Mouse (Mus musculus) midbrain, embryonic 11.5 days (tissue): ENCODE results near the gene Fgfr4. TPM values are rescaled to one million over a fixed set of nuclear protein-coding genes. Genes with fewer than 3 reads are reported as not detected.
A peak's percentile ranks its signal among the peaks of the same experiment; 100 is the strongest.

ENCODE experiments used
- ATAC-seq: fragments of 200-750 bp; cut with Nextera tagmentation; 2 replicates; pipeline ENCODE4 v1.8.0; 2017; ENCODE audit warnings: moderate TSS enrichment, moderate library complexity; ENCODE audit not compliant: low FRiP score
- DNase-seq: peaks from one replicate; pipeline ENCODE4 v3.0.0; 2015; ENCODE audit warnings: low spot score; ENCODE audit errors: missing footprints
- H3K27ac ChIP-seq: fragments of 300-500 bp; sonication (generic); 2 replicates; pipeline ENCODE4 v1.5.1; 2014; ENCODE audit warnings: low read depth, low read length
- H3K27me3 ChIP-seq: fragments of 300-500 bp; sonication (generic); 2 replicates; pipeline ENCODE4 v1.6.1; 2014; ENCODE audit warnings: mild to moderate bottlenecking, low read length, moderate library complexity, mixed read lengths; ENCODE audit not compliant: control insufficient read depth, insufficient read depth
- H3K36me3 ChIP-seq: fragments of 300-500 bp; sonication (generic); 2 replicates; pipeline ENCODE4 v1.6.1; 2014; ENCODE audit warnings: mild to moderate bottlenecking, low read length, moderate library complexity, mixed read lengths; ENCODE audit not compliant: control insufficient read depth, insufficient read depth
- H3K4me1 ChIP-seq: fragments of 300-500 bp; sonication (generic); 2 replicates; pipeline ENCODE4 v1.6.1; 2014; ENCODE audit warnings: low read length; ENCODE audit not compliant: control insufficient read depth, insufficient read depth
- H3K4me2 ChIP-seq: fragments of 300-500 bp; sonication (generic); 2 replicates; pipeline ENCODE4 v1.6.1; 2014; ENCODE audit warnings: mild to moderate bottlenecking, moderate library complexity
- H3K4me3 ChIP-seq: fragments of 300-500 bp; sonication (generic); 2 replicates; pipeline ENCODE4 v1.5.1; 2014; ENCODE audit warnings: low read depth, low read length
- H3K9ac ChIP-seq: fragments of 300-500 bp; sonication (generic); 2 replicates; pipeline ENCODE4 v1.6.1; 2014; ENCODE audit warnings: low read length
- H3K9me3 ChIP-seq: fragments of 300-500 bp; sonication (generic); 2 replicates; pipeline ENCODE4 v1.6.1; 2016; ENCODE audit warnings: low read length; ENCODE audit not compliant: control insufficient read depth
- WGBS: fragments of 180-500 bp; shearing (Covaris S2); extraction: QIAGEN DNeasy Blood & Tissue Kit; methylation state at CpG from one replicate; pipeline ENCODE4 v1.1.7; 2014; 5-methylcytosine and 5-hydroxymethylcytosine counted together
- polyA plus RNA-seq: library from polyadenylated mRNA; unstranded; fragments of >200 nt; fragmentation: Nextera tagmentation; extraction: Ambion mirVana; gene quantifications from 2 replicates; pipeline ENCODE4 v1.2.1, GENCODE M21; 2014

The Fgfr4 gene
- 0.18 and 0.33 TPM in 2 replicates for polyA plus RNA-seq

DNA sequence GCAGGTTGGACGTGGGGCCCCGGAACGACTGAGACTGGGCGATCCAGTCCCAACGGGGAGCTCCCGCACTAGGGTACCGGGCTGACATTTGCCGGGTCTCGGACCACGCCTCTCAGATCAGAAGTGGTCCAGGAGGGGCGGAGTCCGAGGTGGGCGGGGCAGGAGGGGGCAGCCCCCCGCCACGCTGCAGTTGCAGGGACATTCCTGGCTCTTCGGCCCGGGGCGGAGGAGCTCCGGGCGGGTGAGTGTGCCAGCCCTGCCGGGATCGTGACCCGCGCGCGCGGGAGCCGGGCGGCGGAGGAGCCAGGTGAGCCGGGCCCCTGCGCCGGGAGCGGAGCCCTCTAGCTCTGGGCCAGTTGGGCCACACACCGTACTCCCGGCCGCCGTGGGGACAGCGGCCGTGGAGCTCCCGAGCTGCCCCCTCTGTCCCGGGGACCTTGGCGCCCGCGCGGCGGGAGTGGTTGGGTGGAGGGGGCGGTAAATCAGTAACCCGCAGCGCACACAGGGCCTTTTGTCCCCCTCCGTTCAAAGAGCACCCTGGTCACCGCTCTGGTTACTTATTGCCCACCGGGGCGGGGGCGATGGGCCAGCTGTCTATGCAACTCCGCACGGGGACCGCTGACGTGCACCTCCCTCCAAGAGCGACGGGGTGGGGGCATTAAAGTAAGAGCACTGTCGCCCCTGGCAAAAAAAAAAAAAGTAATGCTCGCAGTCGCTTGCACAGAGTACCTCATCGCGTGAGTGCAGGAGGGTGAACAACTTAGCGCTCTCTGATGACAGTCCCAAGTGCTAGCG lies at the start of gene Fgfr4:
Fgfr4 (plus strand) TSS at position 20 of the 795 bp plus-strand sequence.
- WGBS, result 1% methylated on average over 63 of the region's 68 CpGs

DNA sequence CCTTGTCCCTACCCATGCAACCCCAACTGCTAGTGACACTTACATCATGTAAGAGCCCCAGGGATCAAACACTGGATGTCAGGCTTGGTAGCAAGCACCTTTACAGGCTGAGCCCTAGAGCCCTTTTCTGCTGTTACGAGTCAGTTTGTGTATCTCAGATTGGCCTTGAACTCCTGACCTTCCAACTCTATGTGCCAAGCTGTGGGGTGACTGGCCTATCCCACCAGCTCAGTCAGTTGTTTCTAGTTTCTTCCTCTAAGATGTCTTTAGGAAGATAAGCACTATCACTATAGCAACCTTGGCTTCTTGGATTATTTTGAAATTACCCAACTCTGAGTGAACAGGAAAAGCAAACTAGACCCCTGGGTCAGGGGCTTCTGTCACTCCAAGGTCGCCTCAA lies 49.1 kb upstream of the Fgfr4 start:
- ATAC-seq, result no peak
- 72% methylated on average over 2 of the region's 2 CpGs for WGBS

More for the DNA sequence above, at the start of gene Fgfr4:
- H3K27me3 ChIP-seq, result peaks cover 18% of the 10 kb centered on the region
- H3K9me3 ChIP-seq, result no peaks in the 10 kb centered on the region
- H3K36me3 ChIP-seq, result no peaks in the 10 kb centered on the region
- ATAC-seq, result peak; percentile 58
- peak within 1 kb of the TSS; percentile 64 for H3K9ac ChIP-seq
- peak; percentile 95 for DNase-seq
- H3K27ac ChIP-seq, result no peak within 1 kb of the TSS
- H3K4me1 ChIP-seq, result peaks cover 7% of the 10 kb centered on the region
- H3K4me2 ChIP-seq, result peak within 1 kb of the TSS; percentile 93
- H3K4me3 ChIP-seq, result peak within 1 kb of the TSS; percentile 51

DNA sequence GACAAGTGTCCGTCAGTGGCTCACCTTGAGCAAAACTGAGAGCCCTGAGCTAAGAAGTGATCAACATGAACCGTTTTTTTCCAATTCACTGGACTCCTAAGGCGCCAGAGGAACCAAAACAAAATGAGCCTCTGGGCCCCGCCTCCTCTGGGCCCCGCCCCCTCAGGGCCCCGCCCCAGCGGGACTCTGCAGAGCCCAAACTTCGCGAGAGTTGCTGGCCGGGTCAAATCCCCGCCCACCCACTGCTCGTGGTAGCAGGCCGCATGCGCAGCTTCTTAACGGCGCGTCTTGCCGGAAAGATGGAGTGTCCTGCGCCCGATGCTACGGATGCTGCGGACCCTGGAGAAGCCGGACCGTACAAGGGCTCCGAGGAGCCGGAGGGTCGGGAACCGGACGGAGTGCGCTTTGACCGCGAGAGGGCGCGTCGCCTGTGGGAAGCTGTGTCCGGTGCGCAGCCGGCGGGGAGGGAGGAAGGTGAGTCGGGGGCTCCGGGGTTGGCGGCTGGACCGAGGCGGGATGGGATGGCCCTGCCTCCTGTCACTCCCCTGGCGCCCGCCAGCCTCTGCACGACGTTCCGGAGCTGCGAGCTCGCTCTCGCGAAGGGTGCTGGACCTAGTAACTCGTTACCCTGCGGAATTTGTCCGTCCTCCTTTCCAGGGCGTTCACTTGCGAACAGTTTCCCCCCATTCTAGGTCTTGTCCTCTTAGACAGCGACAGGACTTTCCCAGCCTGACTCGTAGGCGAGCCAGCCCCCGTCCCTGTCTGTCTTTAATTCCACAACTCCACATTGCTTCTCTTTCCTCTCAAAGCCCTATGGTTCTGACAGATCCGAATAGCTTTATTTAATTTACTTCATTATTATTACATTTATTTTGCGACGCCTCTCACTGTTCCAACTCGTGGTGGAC lies 47.1 kb upstream of the Fgfr4 start, which contains the start of gene Zfp346:
Zfp346 (plus strand) TSS at position 267 of the 908 bp plus-strand sequence.
- ATAC-seq (peak; percentile 92), DNase-seq (peak; percentile 99)
- no peaks in the 10 kb centered on the region for H3K27me3 ChIP-seq
- under 1% methylated on average over 63 of the region's 66 CpGs for WGBS
- H3K4me3 ChIP-seq, result peak within 1 kb of the TSS; percentile 76
- H3K4me2 ChIP-seq, result peak within 1 kb of the TSS; percentile 67
- peak within 1 kb of the TSS; percentile 80 for H3K27ac ChIP-seq
- peak within 1 kb of the TSS; percentile 93 for H3K9ac ChIP-seq
- no peaks in the 10 kb centered on the region for H3K9me3 ChIP-seq
- H3K36me3 ChIP-seq, result no peaks in the 10 kb centered on the region; the same call in 1 of the 2 replicates
- peaks cover 7% of the 10 kb centered on the region for H3K4me1 ChIP-seq

More for the DNA sequence above, 49.1 kb upstream of the Fgfr4 start:
- no peaks in the 10 kb centered on the region; the same call in 1 of the 2 replicates for H3K36me3 ChIP-seq
- H3K27me3 ChIP-seq, result no peaks in the 10 kb centered on the region
- H3K9ac ChIP-seq, result no peak overlapping the region
- DNase-seq, result no peak
- no peak overlapping the region for H3K27ac ChIP-seq
- peaks cover 13% of the 10 kb centered on the region for H3K4me1 ChIP-seq
- H3K4me2 ChIP-seq, result no peak overlapping the region
- no peak overlapping the region for H3K4me3 ChIP-seq
- no peaks in the 10 kb centered on the region for H3K9me3 ChIP-seq

DNA sequence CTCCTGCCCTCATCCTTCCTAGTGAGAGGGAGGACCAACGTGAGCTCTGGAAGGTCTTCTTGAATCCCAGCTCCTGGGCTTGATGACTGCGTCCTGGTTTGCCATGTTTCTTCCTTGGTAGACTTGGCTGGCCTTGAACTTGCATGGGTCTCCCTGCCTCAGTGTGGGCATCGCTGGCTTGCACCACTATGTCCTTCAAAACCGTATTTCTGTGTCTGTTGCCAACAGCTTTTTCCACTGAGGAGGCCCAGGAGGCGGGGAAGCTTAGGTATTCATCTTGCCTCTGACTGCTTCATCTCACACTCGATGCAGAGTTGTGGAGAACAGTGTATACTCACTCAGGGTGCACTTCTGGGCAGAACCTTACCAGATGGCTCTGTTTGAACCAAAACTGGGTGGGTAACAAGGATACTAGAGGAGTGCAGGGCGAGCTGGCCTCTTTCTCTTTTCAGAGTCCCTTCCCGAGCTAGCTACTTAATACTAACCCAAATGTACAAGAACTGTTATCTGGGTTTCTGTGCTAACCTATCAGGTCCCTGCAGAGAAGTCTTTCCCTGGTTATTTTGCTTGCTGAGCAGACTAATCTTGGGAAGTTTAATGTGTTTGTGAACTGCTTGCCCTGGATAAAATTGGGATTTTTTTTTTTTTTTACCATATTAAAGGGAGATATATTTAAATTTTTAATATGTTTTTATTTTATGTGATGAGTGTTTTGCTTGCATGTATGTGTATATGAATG lies 46.3 kb upstream of the Fgfr4 start:
- ATAC-seq, result 0 out of 2 replicates have a peak, but pooled peaks have one; percentile 17
- Histone ChIP-seq H3K4me3 (peak overlapping the region; percentile 76), H3K27ac (no peak overlapping the region), H3K4me2 (peak overlapping the region; percentile 67), H3K36me3 (no peaks in the 10 kb centered on the region; the same call in 1 of the 2 replicates), H3K4me1 (peaks cover 7% of the 10 kb centered on the region), H3K27me3 (no peaks in the 10 kb centered on the region), H3K9ac (peak overlapping the region; percentile 93), H3K9me3 (no peaks in the 10 kb centered on the region)
- WGBS, result 26% methylated on average over 8 of the region's 8 CpGs
- DNase-seq, result no peak

DNA sequence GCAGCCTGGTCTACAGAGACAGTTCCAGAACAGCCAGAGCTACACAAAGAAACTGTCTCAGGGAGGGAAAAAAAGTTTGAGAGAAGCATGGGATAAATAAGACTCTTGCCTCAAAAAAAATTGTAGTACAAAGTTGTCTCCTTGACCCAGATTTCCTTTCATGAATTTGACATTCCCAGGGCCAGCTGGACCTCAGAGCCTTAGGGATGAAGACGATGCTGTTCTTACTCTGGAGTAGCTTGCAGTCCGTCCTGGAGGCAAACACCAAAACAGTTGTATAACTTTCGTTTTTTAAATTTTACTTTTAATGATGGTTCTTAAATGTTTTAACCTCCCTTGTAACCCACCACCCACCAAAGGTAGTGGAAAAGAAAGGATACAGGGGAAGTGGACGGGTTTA lies 45.3 kb upstream of the Fgfr4 start:
- DNase-seq (no peak), ATAC-seq (no peak)
- H3K4me1 ChIP-seq, result peaks cover 7% of the 10 kb centered on the region
- H3K9me3 ChIP-seq, result no peaks in the 10 kb centered on the region
- H3K27me3 ChIP-seq, result no peaks in the 10 kb centered on the region
- no peak overlapping the region for H3K9ac ChIP-seq
- WGBS, result 89% methylated on average over 4 of the region's 4 CpGs
- no peak overlapping the region for H3K27ac ChIP-seq
- H3K4me2 ChIP-seq, result no peak overlapping the region
- H3K36me3 ChIP-seq, result no peaks in the 10 kb centered on the region; the same call in 1 of the 2 replicates
- H3K4me3 ChIP-seq, result no peak overlapping the region

DNA sequence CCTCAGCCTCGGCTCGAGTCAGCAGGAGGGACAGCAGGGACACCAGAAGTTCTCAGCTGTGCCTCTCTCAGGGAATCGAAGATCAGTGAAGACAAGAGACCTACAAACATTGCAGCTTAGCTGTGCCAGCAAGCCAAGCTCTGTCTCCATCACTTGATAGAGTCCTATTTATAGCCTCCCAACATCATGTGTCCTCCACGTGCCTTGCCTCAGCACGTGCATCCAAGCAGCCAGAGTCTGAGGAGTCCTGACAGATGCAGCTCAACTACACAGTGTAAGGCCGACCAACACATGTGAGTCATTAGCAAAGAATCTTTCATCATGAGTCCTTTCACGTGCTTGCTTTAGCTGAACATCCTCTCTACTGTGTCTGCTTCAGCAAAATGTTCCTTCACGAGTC lies 44.7 kb upstream of the Fgfr4 start:
- no peaks in the 10 kb centered on the region for H3K9me3 ChIP-seq
- H3K9ac ChIP-seq, result no peak overlapping the region
- 92% methylated on average over 8 of the region's 8 CpGs for WGBS
- H3K27ac ChIP-seq, result no peak overlapping the region
- no peaks in the 10 kb centered on the region; the same call in 1 of the 2 replicates for H3K36me3 ChIP-seq
- no peak for DNase-seq
- no peak overlapping the region for H3K4me3 ChIP-seq
- no peak overlapping the region for H3K4me2 ChIP-seq
- H3K27me3 ChIP-seq, result no peaks in the 10 kb centered on the region
- H3K4me1 ChIP-seq, result peaks cover 7% of the 10 kb centered on the region
- no peak for ATAC-seq

DNA sequence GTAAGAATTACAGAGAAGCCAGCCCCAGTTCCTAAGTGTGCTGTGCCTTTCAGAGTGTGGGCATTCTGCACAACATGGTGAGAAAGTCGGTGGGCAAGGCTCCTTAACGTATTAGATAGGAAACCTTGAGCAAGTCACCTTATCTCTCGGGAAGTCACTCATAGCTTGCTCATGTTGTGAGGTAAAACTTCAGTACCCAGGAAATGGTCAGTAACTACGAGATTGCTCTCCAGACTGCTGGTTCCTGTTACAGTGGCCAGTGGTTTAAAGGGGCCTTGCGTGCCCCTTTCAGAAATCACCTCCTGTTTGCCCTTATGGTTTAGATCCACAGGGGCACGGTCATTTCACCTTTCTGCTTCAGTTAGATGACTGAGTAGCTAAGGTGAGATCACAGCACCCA lies 38.1 kb upstream of the Fgfr4 start:
- 92% methylated on average over 6 of the region's 6 CpGs for WGBS

DNA sequence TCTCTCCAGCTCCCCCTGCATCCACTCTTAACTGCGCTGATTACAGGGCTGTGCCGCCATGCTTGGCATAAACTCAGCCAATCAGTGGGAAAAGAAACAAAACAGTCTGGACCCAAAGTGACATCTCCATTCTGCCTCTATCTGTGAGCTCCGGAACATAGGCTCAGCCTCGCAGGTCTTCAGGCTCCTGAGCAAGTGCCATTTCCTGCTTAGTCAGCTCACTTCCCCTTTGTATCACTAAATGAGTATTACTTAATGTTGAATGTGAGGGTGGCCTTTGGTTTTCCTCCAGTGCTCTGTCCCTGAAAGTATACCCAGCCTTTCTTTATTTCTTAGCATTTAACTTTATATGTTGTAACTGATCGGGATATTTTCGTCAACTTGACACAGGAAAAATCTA lies 27.5 kb upstream of the Fgfr4 start:
- Histone ChIP-seq H3K9ac (no peak overlapping the region), H3K4me1 (no peaks in the 10 kb centered on the region), H3K27ac (no peak overlapping the region), H3K4me2 (no peak overlapping the region), H3K4me3 (no peak overlapping the region), H3K27me3 (no peaks in the 10 kb centered on the region), H3K9me3 (no peaks in the 10 kb centered on the region), H3K36me3 (peaks cover 4% of the 10 kb centered on the region; the same call in 1 of the 2 replicates)
- 95% methylated on average over 6 of the region's 6 CpGs for WGBS
- no peak for DNase-seq
- no peak for ATAC-seq

More for the DNA sequence above, 38.1 kb upstream of the Fgfr4 start:
- DNase-seq, result no peak
- Histone ChIP-seq H3K4me2 (no peak overlapping the region), H3K9ac (no peak overlapping the region), H3K27me3 (no peaks in the 10 kb centered on the region), H3K27ac (no peak overlapping the region), H3K4me3 (no peak overlapping the region), H3K36me3 (peaks cover 10% of the 10 kb centered on the region; the same call in 1 of the 2 replicates), H3K4me1 (no peaks in the 10 kb centered on the region), H3K9me3 (no peaks in the 10 kb centered on the region)
- ATAC-seq, result no peak
